Mouse (Mus musculus): ENCODE measurements around the gene Usp39.

Usp39 gene

GRCm38 (mm10) chr6:72292972-72293651 lies 51.9 kb downstream of the Usp39 start:
- DNase-seq: peak; percentile 79 to 84

- no peak for DNase-seq
Measured at GRCm38 (mm10) chr6:72289484-72289883, 55.5 kb downstream of the Usp39 start.

DNA sequence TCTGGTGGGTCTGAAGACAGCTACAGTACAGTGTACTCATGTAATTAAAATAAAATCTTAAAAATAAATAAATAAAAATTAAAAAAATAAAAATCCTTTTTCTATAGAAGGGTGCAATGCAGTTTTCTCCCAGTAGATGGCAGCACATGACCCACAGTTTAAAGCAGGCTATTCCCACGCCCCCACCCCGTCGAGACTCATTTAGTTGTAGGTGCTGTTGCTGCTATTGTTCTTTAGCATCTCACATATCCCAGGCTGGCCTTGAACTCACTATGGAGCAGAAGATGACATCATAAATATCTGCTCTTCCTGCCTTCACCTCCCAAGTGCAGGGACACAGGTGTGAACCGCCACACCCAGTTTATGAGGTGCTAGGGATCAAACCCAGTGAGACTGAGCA lies 61.1 kb downstream of the Usp39 start:
- peak in 1 of 2 experiments; percentile 60 for DNase-seq

GRCm38 (mm10) chr6:72280410-72280998 lies 64.5 kb downstream of the Usp39 start:
- DNase-seq: no peak

DNA sequence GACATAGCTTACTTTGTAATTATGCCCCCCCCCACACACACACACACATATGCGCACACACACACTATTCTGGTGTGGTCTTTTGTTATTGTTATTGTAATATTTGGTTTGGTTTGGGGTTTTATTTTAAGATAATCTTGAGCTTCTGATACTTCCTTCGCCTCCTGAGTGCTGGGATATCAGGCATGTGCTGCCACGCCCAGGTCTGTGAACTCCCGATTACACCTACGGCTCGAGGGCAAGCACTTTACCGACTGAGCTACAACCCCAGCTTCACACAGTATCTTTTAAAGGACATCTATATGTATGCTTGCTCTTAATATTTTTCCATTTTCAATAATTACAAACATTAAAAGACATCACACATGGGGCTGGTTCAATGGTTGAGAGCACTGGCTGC lies 65.5 kb downstream of the Usp39 start:
- DNase-seq: no peak

GRCm38 (mm10) chr6:72278835-72279234 lies 66.1 kb downstream of the Usp39 start:
- no peak for DNase-seq

- peak in 1 of 2 experiments; percentile 56 for DNase-seq
Measured at GRCm38 (mm10) chr6:72277508-72278166, 67.3 kb downstream of the Usp39 start.

- DNase-seq: peak; percentile 87 to 91
Measured at GRCm38 (mm10) chr6:72276972-72277441, 68.0 kb downstream of the Usp39 start.

- DNase-seq: peak in 1 of 2 experiments; percentile 54
Measured at GRCm38 (mm10) chr6:72276141-72276540, 68.8 kb downstream of the Usp39 start.

DNA sequence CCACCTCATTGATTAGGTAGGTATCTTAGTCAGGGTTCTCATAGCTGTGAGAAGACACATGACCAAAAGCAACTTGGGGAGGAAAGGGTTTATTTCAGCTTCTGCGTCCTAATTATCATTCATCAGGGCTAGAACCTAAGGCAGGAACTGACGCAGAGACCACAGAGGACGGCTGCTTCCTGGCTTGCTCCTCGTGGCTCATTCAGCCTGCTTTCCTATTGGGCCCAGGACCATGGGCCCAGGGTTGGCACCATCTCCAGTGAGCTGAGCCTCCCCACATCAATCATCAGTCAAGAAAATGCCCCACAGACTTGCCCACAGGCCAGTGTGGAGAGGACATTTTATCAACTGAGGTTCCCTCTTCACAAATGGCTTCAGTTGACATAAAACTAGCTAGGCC lies 69.5 kb downstream of the Usp39 start:
- no peak for DNase-seq

- DNase-seq: no peak
Measured at GRCm38 (mm10) chr6:72273153-72273552, 71.8 kb downstream of the Usp39 start.

GRCm38 (mm10) chr6:72272161-72272696 lies 72.8 kb downstream of the Usp39 start:
- DNase-seq: peak; percentile 84 to 90

DNA sequence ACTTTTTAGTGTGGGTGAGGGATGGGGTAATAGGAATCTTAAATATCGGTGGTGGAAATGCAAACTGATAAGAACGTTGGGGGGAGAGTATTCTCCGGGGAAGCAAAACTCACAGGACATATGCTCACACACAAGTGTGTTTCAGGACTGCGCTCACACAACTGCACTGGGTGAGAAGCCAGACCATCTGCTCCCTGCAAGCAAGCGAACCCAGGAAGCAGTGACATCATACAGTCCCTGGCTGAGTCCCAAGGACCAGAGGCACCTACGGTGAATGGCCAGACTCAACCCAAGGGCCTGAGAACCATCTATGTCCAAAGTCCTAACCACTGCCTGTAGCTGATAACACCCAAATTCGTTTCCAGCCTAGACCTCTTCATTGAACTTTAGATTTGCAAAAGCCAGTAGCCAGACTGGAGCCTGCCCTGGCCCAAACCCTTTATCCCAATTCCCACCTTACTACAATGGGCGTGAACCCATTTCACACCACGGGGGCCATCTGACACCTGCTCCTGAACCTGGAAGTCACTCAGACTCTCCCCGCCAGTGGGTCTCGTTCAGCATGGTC lies 73.9 kb downstream of the Usp39 start:
- no peak for DNase-seq

DNA sequence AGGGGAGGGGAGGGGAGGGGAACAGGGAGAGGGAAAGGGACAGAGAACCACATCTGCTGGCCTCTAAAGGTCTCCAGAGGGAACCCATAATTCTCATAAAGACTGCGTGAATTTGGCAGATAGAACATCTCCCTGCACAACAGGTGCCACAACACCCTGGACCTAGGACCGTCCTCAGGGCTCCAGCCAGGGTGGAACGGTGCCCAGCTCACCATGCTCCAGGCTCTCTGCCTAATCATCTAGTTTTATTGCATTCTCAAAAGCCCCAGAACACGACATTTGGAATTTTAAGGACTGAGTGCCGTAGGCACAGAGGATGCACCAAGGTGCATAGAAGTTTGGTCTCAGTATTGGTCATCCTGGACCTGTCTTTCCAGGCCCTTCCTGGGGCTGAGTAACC lies 74.7 kb downstream of the Usp39 start:
- no peak for DNase-seq
